Mouse (Mus musculus) B cell, adult 62 days (primary cell): ENCODE results near the gene Itih3. TPM values are rescaled to one million over a fixed set of nuclear protein-coding genes. Genes with fewer than 3 reads are reported as not detected.

ENCODE experiments used
- total RNA-seq: library from RNA; stranded (reverse); gene quantifications from 4 replicates; pipeline ENCODE4 v1.2.4, GENCODE M21; 2023

Gene Itih3
- total RNA-seq = not detected in 4 replicates

DNA sequence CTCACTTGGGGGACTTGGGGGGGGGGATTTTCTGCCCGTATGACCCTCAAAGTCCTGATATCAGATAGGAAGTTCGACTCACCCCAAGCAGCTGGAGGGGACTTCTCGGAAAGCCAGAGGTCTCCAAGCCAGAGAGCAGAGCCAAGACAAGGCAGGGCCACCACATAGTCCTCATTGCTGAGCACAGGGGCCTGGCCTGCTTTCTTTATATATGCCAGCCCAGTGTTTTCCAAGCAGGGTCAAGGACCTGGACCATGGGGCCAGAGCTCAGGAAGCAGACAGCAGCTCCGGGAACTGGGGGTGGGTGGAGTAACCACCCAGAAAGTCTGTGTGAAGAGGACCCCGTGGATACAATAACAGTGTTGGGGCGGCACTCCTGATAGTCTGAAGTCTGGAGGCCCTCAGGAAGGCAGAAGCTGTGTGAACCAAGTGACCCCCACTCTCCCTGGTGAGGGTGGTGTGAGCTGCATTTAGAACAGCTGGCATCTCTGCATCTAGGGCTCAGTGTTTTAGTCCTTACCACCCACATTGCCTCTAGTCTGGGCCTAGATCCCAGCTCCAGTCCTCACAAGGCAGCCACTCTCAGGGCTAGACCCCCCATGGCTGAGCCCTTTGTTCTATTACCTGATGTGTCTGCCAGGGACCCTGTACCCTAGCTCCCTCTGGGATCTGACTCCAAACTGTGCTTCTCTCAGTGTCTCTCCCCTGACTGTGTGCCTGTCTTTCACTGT is at the start of gene Itih3:
Gene Itih3 (minus strand): TSS at position 386 of the 731 bp plus-strand sequence.

GRCm38 (mm10) chr14:30951154-30951825 is 27.7 kb upstream of the Itih3 start, which contains the start of gene Nek4:
Nek4 (plus strand) TSS chr14:30951377.

GRCm38 (mm10) chr14:30943038-30943437 is 19.5 kb upstream of the Itih3 start, which contains the start of gene Itih1:
Itih1 (minus strand) TSS chr14:30943289.

GRCm38 (mm10) chr14:30886204-30886603 is 37.4 kb downstream of the Itih3 start, which contains the start of gene Itih4:
Itih4 (plus strand) TSS chr14:30886476.

GRCm38 (mm10) chr14:30878958-30879571 is 44.5 kb downstream of the Itih3 start, which contains the start of gene Mustn1:
Mustn1 (plus strand) TSS chr14:30879200.

Other genes starting within 250 kb of the Itih3 start
- gene Sfmbt1, start 208.9 kb downstream of the Itih3 start, total RNA-seq = 18.1 to 23.2 TPM (median 21.2 TPM) in 4 replicates
- 15.7 to 21.0 TPM (median 17.2 TPM) in 4 replicates for gene Tmem110, start 98.2 kb downstream of the Itih3 start, total RNA-seq
- 2.1 to 2.7 TPM (median 2.5 TPM) in 4 replicates for gene Mustn1, start 44.6 kb downstream of the Itih3 start, total RNA-seq
- 0.26 to 1.0 TPM (median 0.48 TPM) in 4 replicates for gene Itih4, start 37.3 kb downstream of the Itih3 start, total RNA-seq
- not detected in 4 replicates for gene Itih1, start 19.5 kb upstream of the Itih3 start, total RNA-seq
- gene Nek4, start 27.6 kb upstream of the Itih3 start, total RNA-seq = 5.3 to 9.2 TPM (median 6.0 TPM) in 4 replicates
- 9.7 to 15.3 TPM (median 11.5 TPM) in 4 replicates for gene Glt8d1, start 77.6 kb upstream of the Itih3 start, total RNA-seq
- gene Spcs1, start 77.9 kb upstream of the Itih3 start, total RNA-seq = 67.8 to 75.3 TPM (median 71.6 TPM) in 4 replicates
- 76.6 to 84.3 TPM (median 79.4 TPM) in 4 replicates for gene Pbrm1, start 95.4 kb upstream of the Itih3 start, total RNA-seq
- 451 to 493 TPM (median 486 TPM) in 4 replicates for gene Gnl3, start 95.4 kb upstream of the Itih3 start, total RNA-seq
- 15.9 to 25.8 TPM (median 17.4 TPM) in 4 replicates for gene Smim4, start 205.2 kb upstream of the Itih3 start, total RNA-seq
- 0.80 to 1.7 TPM (median 1.5 TPM) in 4 replicates for gene Nt5dc2, start 207.3 kb upstream of the Itih3 start, total RNA-seq
- 0.33 to 2.9 TPM (median 0.94 TPM) in 3 of 4 replicates, not detected in the other for gene Stab1, start 244.9 kb upstream of the Itih3 start, total RNA-seq